Mouse (Mus musculus): ENCODE measurements at regions not wholly inside any gene's neighbourhood (a gene's known extent, or its start where the extent isn't known, plus 50 kb on each side); places are given as distances from the start of the nearest gene placed in this dataset.

GRCm38 (mm10) chr13:74563483-74564330 lies 69.9 kb upstream of the Zfp825 start:
- ATAC-seq (replicated peaks; ENCODE audit: poor library complexity, severe bottlenecking), result peak; percentile 97

- ATAC-seq (replicated peaks; ENCODE audit: poor library complexity, severe bottlenecking), result peak; percentile 66
These were observed 70.5 kb upstream of the Zfp825 start for GRCm38 (mm10) chr13:74564331-74564727.

GRCm38 (mm10) chr13:74569967-74570366 lies 69.4 kb upstream of the Erap1 start:
- ATAC-seq (replicated peaks; ENCODE audit: poor library complexity, severe bottlenecking), result 0 out of 2 replicates have a peak, but pooled peaks have one; percentile 22
